Mouse (Mus musculus) adrenal gland, postnatal 0 days (tissue): Measurements from ENCODE around the gene Zfp932. TPM values are rescaled to one million over a fixed set of nuclear protein-coding genes. Genes with fewer than 3 reads are reported as not detected.

Experiments used
- polyA plus RNA-seq: library from polyadenylated mRNA; unstranded; fragments of >200 nt; fragmentation: Nextera tagmentation; extraction: Ambion mirVana; gene quantifications from 2 replicates; pipeline ENCODE4 v1.2.1, GENCODE M21; 2015

Gene Zfp932
- polyA plus RNA-seq = 21.8 and 36.8 TPM in 2 replicates

DNA sequence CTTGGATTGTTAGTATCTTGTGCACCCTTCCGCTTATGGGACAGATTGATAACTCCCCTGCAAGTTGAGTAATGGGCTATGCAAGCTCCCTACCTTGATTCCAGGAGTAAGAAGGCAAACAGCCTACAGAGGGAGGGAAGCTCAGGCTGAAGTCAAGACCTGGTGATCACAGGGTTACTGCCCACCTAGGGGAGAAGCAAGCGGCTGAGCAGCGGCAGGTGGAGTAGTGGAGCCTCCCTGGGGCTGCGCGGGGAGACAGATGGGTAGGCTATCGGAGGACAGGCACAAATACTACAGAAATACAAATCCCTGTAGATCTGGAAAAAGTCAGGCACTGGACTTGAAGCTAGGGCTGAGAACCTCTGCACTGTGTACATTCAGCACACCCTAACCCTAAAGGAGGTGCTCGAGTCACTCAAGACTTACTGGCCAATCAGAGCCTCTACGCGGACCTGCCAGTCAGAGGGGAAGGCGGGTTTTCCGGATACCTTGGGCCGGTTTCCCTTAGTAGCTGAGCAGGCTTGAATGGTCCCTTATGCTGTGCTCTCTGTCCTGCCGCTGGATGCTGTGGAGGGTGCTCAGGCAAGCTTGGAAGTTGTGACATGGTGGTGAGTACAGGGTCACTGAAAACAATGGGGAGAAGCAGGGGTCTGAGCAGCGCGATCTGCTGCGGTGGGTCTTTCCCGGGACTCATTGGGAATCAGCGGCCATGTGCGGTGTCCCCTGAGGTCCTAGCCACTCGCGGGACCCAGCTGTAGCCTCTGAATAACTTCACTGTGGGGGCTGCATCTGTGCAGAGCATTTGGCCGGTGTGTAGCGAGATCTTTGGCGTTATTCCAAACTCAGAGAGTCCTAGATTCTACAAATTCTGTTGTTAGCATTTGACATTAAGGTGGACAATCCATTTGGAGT lies at the start of gene Zfp932:
Gene Zfp932 (plus strand): TSS at position 496 of the 912 bp plus-strand sequence.

Other genes starting within 250 kb of the Zfp932 start
- gene 4930522L14Rik, start 244.6 kb upstream of the Zfp932 start, polyA plus RNA-seq = 51.9 and 96.7 TPM in 2 replicates
- gene Gm15446, start 73.1 kb upstream of the Zfp932 start, polyA plus RNA-seq = 0.80 and 1.4 TPM in 2 replicates
- gene Gm17655, start 76.0 kb downstream of the Zfp932 start, polyA plus RNA-seq = 2.0 and 2.4 TPM in 2 replicates
- gene Gm35315, start 97.9 kb downstream of the Zfp932 start, polyA plus RNA-seq = 0.25 and 0.29 TPM in 2 replicates
- 0.44 and 0.55 TPM in 2 replicates for gene Plcxd1, start 103.4 kb downstream of the Zfp932 start, polyA plus RNA-seq
- 29.5 and 29.6 TPM in 2 replicates for gene Gtpbp6, start 111.7 kb downstream of the Zfp932 start, polyA plus RNA-seq
- gene Zfp605, start 113.6 kb downstream of the Zfp932 start, polyA plus RNA-seq = 5.5 and 5.9 TPM in 2 replicates
- gene Chfr, start 139.3 kb downstream of the Zfp932 start, polyA plus RNA-seq = 20.8 and 26.0 TPM in 2 replicates
- gene Golga3, start 180.2 kb downstream of the Zfp932 start, polyA plus RNA-seq = 7.2 and 10.8 TPM in 2 replicates
- gene Ankle2, start 234.5 kb downstream of the Zfp932 start, polyA plus RNA-seq = 14.0 and 21.3 TPM in 2 replicates